Comparison of ENCODE assay signal across 8 mouse cellular contexts in the genomic region with DNA sequence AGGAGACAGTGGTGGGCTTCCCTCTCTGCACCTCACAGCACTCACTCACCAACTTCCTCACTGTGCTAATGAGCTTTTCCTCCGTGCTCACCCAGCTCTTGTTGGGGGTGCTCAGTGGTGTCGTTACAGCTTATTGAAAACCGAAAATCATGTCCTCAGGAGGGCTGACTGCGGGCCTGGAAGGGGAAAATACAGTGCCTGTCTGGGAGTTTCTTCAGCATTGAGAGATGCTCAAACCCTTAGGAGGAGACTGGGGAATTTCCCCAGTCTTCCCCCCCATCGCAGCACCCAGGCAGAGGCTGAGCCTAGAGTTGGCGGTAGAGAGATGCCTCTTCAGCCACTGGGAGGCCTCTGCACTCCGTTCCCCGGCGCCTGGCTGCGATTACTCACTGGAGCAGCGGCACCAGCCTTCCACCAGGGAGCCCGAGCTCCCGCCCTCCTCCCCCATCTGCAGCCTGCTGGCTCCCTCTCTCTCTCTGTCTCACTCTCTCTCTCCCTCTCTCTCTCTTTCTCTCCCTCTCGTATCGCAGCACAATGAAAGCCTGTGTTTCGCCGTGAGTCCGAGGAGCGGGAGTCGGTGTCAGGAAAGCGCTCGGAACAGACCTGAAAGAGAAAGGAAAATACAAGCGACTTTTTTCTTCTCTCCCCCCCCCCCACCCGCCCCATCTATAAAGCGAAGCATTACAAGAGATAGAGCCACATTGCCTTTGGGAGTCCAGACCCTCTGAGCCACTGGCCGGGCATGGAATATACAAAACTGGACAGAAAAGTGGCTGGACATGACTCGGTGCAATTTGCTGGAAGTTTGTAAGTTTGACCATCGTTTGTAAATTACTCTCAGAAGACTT. TPM values are rescaled to one million over a fixed set of nuclear protein-coding genes. Genes with fewer than 3 reads are reported as not detected.
DNase-seq lines count a peak whose midpoint lies in the region; ATAC-seq and TF ChIP-seq lines count a peak whose summit lies in the region.

No protein-coding gene starts in this region.

- peak; percentile 91 for ATAC-seq in hindbrain, embryonic 16.5 days

- peak; percentile 83 for TF ChIP-seq CTCF in left cerebral cortex, adult 2 months (IDR thresholded peaks at IDR 0.05)

- H3K36me3 ChIP-seq in hindbrain, embryonic 16.5 days (ENCODE audit: control insufficient read depth, insufficient read depth, low read length) = no peaks in the 10 kb centered on the region
- H3K36me3 ChIP-seq in macrophage (ENCODE audit: inconsistent target) = no peaks in the 10 kb centered on the region

- H3K4me3 ChIP-seq in hindbrain, embryonic 16.5 days (ENCODE audit: low read length) = peak overlapping the region; percentile 64
- H3K4me3 ChIP-seq in left cerebral cortex, adult 2 months = peak overlapping the region; percentile 58
- peak overlapping the region; percentile 65 for H3K4me3 ChIP-seq in macrophage (ENCODE audit: inconsistent target)

- peak overlapping the region; percentile 93 for H3K4me2 ChIP-seq in hindbrain, embryonic 16.5 days (ENCODE audit: low read length)

- peak; percentile 74 for DNase-seq in ZHBTc4 (ENCODE audit: low read depth, low spot score)
- peak; percentile 62 to 79 for DNase-seq in cerebellum, postnatal 4 days (ENCODE audit: low spot score in 2 of 2)
- peak; percentile 90 for DNase-seq in gastrocnemius, adult 18-20 months (ENCODE audit: low spot score)
- DNase-seq in left cerebral cortex, adult 2 months (ENCODE audit: extremely low spot score in 1 of 2, low spot score in 2 of 2) = peak; percentile 85 to 88
- DNase-seq in retina, postnatal 7 days (ENCODE audit: low read depth, low spot score) = peak; percentile 70
- peak; percentile 72 to 90 for DNase-seq in urinary bladder, adult 18-20 months (ENCODE audit: low spot score in 2 of 2)

- H3K27ac ChIP-seq in hindbrain, embryonic 16.5 days (ENCODE audit: low read depth, low read length) = peak overlapping the region; percentile 49
- peak overlapping the region; percentile 78 for H3K27ac ChIP-seq in left cerebral cortex, adult 2 months
- H3K27ac ChIP-seq in macrophage = peak overlapping the region; percentile 28; the same call in 1 of the 2 replicates

- H3K79me2 ChIP-seq in macrophage (ENCODE audit: inconsistent target) = no peaks in the 10 kb centered on the region; the same call in 1 of the 2 replicates

- WGBS in hindbrain, embryonic 16.5 days = under 1% methylated on average over 27 of the region's 28 CpGs
- 2% methylated on average over 22 of the region's 28 CpGs for WGBS in macrophage (ENCODE audit: missing documents)

- intact Hi-C loops in left cerebral cortex, adult 2 months (cut with DNase I) = loop anchor here (1.0 to 5.0 kb wide), 3 partner anchors 50 to 406 kb away; a partner anchor contains a TSS

- peaks cover 25% of the 10 kb centered on the region for H3K4me1 ChIP-seq in hindbrain, embryonic 16.5 days (ENCODE audit: control insufficient read depth, insufficient read depth, low read depth, low read length)

- H3K27me3 ChIP-seq in hindbrain, embryonic 16.5 days (replicated peaks; ENCODE audit: control insufficient read depth, insufficient read depth, low read length) = no peaks in the 10 kb centered on the region

- H3K9ac ChIP-seq in hindbrain, embryonic 16.5 days (ENCODE audit: low read depth, low read length) = peak overlapping the region; percentile 81

- H3K9me3 ChIP-seq in hindbrain, embryonic 16.5 days (ENCODE audit: control insufficient read depth, low read length) = no peaks in the 10 kb centered on the region

RNA-seq across cellular contexts. Expression of a gene that starts 1.3 kb away (rescaled TPM):
- total RNA-seq in gastrocnemius, adult 18-20 months (2021) = 1 to 10 TPM; 2.3 to 2.6 TPM
- polyA plus RNA-seq in hindbrain, embryonic 16.5 days (2015; fragmentation: Nextera tagmentation; extraction: Ambion mirVana) = 10.8 and 11.5 TPM in 2 replicates
- 1 to 10 TPM; 7.1 to 7.2 TPM for total RNA-seq in left cerebral cortex, adult 2 months (2021)
- 10 to 100 TPM in 19 of 26 experiments, 1 to 10 TPM in 7; 7.5 to 40.6 (median 10.9) TPM for total RNA-seq in macrophage (2018; cell fraction: chromatin; rRNA removed)
- 10 to 100 TPM in 1 of 26 experiments, 1 to 10 TPM in 25; 5.3 to 10.0 (median 7.6) TPM for total RNA-seq in macrophage (2018; cell fraction: cytosol; rRNA removed)
- 10 to 100 TPM in 22 of 26 experiments, 1 to 10 TPM in 4; 7.9 to 28.3 (median 12.5) TPM for total RNA-seq in macrophage (2018; cell fraction: nucleus; rRNA removed)
- 6.0 to 7.7 TPM (median 6.7 TPM) in 3 replicates for polyA plus RNA-seq in macrophage (2018)

RNA-seq across cellular contexts. Expression of a gene that starts 49.7 kb away (rescaled TPM):
- total RNA-seq in gastrocnemius, adult 18-20 months (2021) = 1 to 10 TPM; 3.6 to 4.9 TPM
- polyA plus RNA-seq in hindbrain, embryonic 16.5 days (2015; fragmentation: Nextera tagmentation; extraction: Ambion mirVana) = 13.2 and 14.2 TPM in 2 replicates
- 10 to 100 TPM; 19.5 TPM for total RNA-seq in left cerebral cortex, adult 2 months (2021)
- 100 to 1,000 TPM in 20 of 26 experiments, 10 to 100 TPM in 6; 84.2 to 241 (median 115) TPM for total RNA-seq in macrophage (2018; cell fraction: chromatin; rRNA removed)
- 10 to 100 TPM; 11.2 to 22.3 (median 16.5) TPM for total RNA-seq in macrophage (2018; cell fraction: cytosol; rRNA removed)
- total RNA-seq in macrophage (2018; cell fraction: nucleus; rRNA removed) = 100 to 1,000 TPM in 14 of 26 experiments, 10 to 100 TPM in 12; 52.1 to 214 (median 107) TPM
- polyA plus RNA-seq in macrophage (2018) = 13.6 to 16.1 TPM (median 15.1 TPM) in 3 replicates

RNA-seq across cellular contexts. Expression of a gene that starts 50.9 kb away (rescaled TPM):
- total RNA-seq in gastrocnemius, adult 18-20 months (2021) = 1 to 10 TPM; 2.8 to 3.1 TPM
- polyA plus RNA-seq in hindbrain, embryonic 16.5 days (2015; fragmentation: Nextera tagmentation; extraction: Ambion mirVana) = 8.6 and 9.8 TPM in 2 replicates
- total RNA-seq in left cerebral cortex, adult 2 months (2021) = 10 to 100 TPM in 1 of 2 experiments, 1 to 10 TPM in 1; 9.5 to 10.4 TPM
- 10 to 100 TPM; 11.4 to 51.2 (median 27.1) TPM for total RNA-seq in macrophage (2018; cell fraction: chromatin; rRNA removed)
- 10 to 100 TPM in 1 of 26 experiments, 1 to 10 TPM in 25; 3.5 to 10.3 (median 6.4) TPM for total RNA-seq in macrophage (2018; cell fraction: cytosol; rRNA removed)
- 10 to 100 TPM; 12.6 to 66.4 (median 27.6) TPM for total RNA-seq in macrophage (2018; cell fraction: nucleus; rRNA removed)
- polyA plus RNA-seq in macrophage (2018) = 8.7 to 9.1 TPM (median 8.7 TPM) in 3 replicates

Comparison
In these comparisons a context has a peak if more than half of its experiments do, and no peak if none do; other contexts are left out.
1. Peak in every context shown above with its lines: DNase-seq, ATAC-seq, H3K4me3 ChIP-seq and H3K27ac ChIP-seq.
2. H3K27ac ChIP-seq: peak in every context shown above with its lines; median percentile 78 in left cerebral cortex, adult 2 months; 49 in hindbrain, embryonic 16.5 days; 28 in macrophage.